In genomic region chr12:29907056-29907455, GRCm38 (mm10) we compare ENCODE assay signal across 9 mouse cellular contexts. TPM values are rescaled to one million over a fixed set of nuclear protein-coding genes. Genes with fewer than 3 reads are reported as not detected.
DNase-seq lines count a peak whose midpoint lies in the region; ATAC-seq and TF ChIP-seq lines count a peak whose summit lies in the region.
"Had no signal": no experiment of that assay in that cellular context is flagged by ENCODE, and none has a peak within 500 bp of the region (broad histone marks: within the 10 kb centered on the region; RNA-seq: fewer than 3 reads in every experiment).

No protein-coding gene starts in this region.

- H3K4me3 ChIP-seq in cortical plate, adult 2 months (ENCODE audit: insufficient read depth, low read length) = no peak overlapping the region
- H3K4me3 ChIP-seq in heart, embryonic 12.5 days = no peak overlapping the region
- no peak overlapping the region for H3K4me3 ChIP-seq in midbrain, embryonic 11.5 days (ENCODE audit: low read depth, low read length)
- H3K4me3 ChIP-seq: embryonic facial prominence, embryonic 13.5 days had no signal

- H3K4me1 ChIP-seq in cortical plate, adult 2 months (ENCODE audit: control insufficient read depth, insufficient read depth, low read length) = peaks cover 6% of the 10 kb centered on the region
- H3K4me1 ChIP-seq in heart, embryonic 12.5 days (replicated peaks) = no peaks in the 10 kb centered on the region
- no peaks in the 10 kb centered on the region for H3K4me1 ChIP-seq in midbrain, embryonic 11.5 days (ENCODE audit: control insufficient read depth, insufficient read depth, low read length)

- peak; percentile 74; the same call in 1 of the 2 replicates for ATAC-seq in heart, embryonic 12.5 days (ENCODE audit: insufficient number of reproducible peaks, low FRiP score)
- ATAC-seq in midbrain, embryonic 11.5 days (ENCODE audit: low FRiP score) = peak; percentile 59; the same call in 1 of the 2 replicates

- 24% methylated on average over 2 of the region's 2 CpGs for WGBS in heart, embryonic 12.5 days
- 53% methylated on average over 2 of the region's 2 CpGs for whole genome bisulfite sequencing in midbrain, embryonic 11.5 days

- no peaks in the 10 kb centered on the region for H3K36me3 ChIP-seq in heart, embryonic 12.5 days
- no peaks in the 10 kb centered on the region for H3K36me3 ChIP-seq in midbrain, embryonic 11.5 days (ENCODE audit: control insufficient read depth, insufficient read depth, low read length)
- H3K36me3 ChIP-seq: embryonic facial prominence, embryonic 13.5 days had no signal

- DNase-seq in urinary bladder, postnatal 25 days (ENCODE audit: low spot score) = peak; percentile 33
- no peak for DNase-seq in urinary bladder, adult 2 months (ENCODE audit: low spot score)
- DNase-seq in kidney, postnatal 10 days = peak; percentile 84
- DNase-seq in midbrain, embryonic 11.5 days (ENCODE audit: low spot score, missing footprints) = peak; percentile 85
- DNase-seq in testis, postnatal 14 days (ENCODE audit: low spot score) = peak; percentile 32
- DNase-seq in thymus, postnatal 36 days = no peak

- no peak overlapping the region for H3K4me2 ChIP-seq in heart, embryonic 12.5 days
- no peak overlapping the region for H3K4me2 ChIP-seq in midbrain, embryonic 11.5 days
- H3K4me2 ChIP-seq: embryonic facial prominence, embryonic 13.5 days had no signal

- no peak for TF ChIP-seq POLR2A in cortical plate, adult 2 months (IDR thresholded peaks at IDR 0.05; ENCODE audit: extremely low read depth, insufficient read depth, low read length)

- no peaks in the 10 kb centered on the region for H3K27me3 ChIP-seq in heart, embryonic 12.5 days (replicated peaks)
- H3K27me3 ChIP-seq in midbrain, embryonic 11.5 days (ENCODE audit: control insufficient read depth, insufficient read depth, low read length) = no peaks in the 10 kb centered on the region
- H3K27me3 ChIP-seq: embryonic facial prominence, embryonic 13.5 days had no signal

- no peak overlapping the region for H3K27ac ChIP-seq in cortical plate, adult 2 months (ENCODE audit: insufficient read depth, low read length)
- H3K27ac ChIP-seq in heart, embryonic 12.5 days (ENCODE audit: poor library complexity, severe bottlenecking) = no peak overlapping the region
- no peak overlapping the region for H3K27ac ChIP-seq in midbrain, embryonic 11.5 days (ENCODE audit: low read depth, low read length)
- H3K27ac ChIP-seq: embryonic facial prominence, embryonic 13.5 days had no signal

- no peaks in the 10 kb centered on the region for H3K9me3 ChIP-seq in heart, embryonic 12.5 days (replicated peaks)
- no peaks in the 10 kb centered on the region for H3K9me3 ChIP-seq in midbrain, embryonic 11.5 days (ENCODE audit: control insufficient read depth, low read length)
- H3K9me3 ChIP-seq: embryonic facial prominence, embryonic 13.5 days had no signal

- TF ChIP-seq CTCF in cortical plate, adult 2 months (IDR thresholded peaks at IDR 0.05; ENCODE audit: extremely low read depth, insufficient read depth, low read length) = peak; percentile 61

- no peak overlapping the region for H3K9ac ChIP-seq in heart, embryonic 12.5 days
- no peak overlapping the region for H3K9ac ChIP-seq in midbrain, embryonic 11.5 days (ENCODE audit: low read length)
- H3K9ac ChIP-seq: embryonic facial prominence, embryonic 13.5 days had no signal

RNA-seq across cellular contexts. Expression of gene Pxdn, which starts 30.4 kb away (rescaled TPM):
- polyA plus RNA-seq in urinary bladder, adult 2 months (2012; rRNA removed) = 32.2 and 43.4 TPM in 2 replicates
- 72.8 and 75.0 TPM in 2 replicates for polyA plus RNA-seq in cortical plate, adult 2 months (2012; rRNA removed)
- 125 and 131 TPM in 2 replicates for polyA plus RNA-seq in heart, embryonic 12.5 days (2016; fragmentation: Nextera tagmentation; extraction: Ambion mirVana)
- 67.3 and 69.4 TPM in 2 replicates for polyA plus RNA-seq in midbrain, embryonic 11.5 days (2014; fragmentation: Nextera tagmentation; extraction: Ambion mirVana)

Comparison
In these comparisons a context has a peak if more than half of its experiments do, and no peak if none do; other contexts are left out.
1. DNase-seq: peak in urinary bladder, postnatal 25 days (single experiment), kidney, postnatal 10 days (single experiment), midbrain, embryonic 11.5 days (single experiment) and testis, postnatal 14 days (single experiment); none in urinary bladder, adult 2 months (single experiment) and thymus, postnatal 36 days (0 of 2).